Mouse (Mus musculus) thymus, postnatal 36 days (tissue): ENCODE measurements around the gene Btn1a1.
A peak's percentile ranks its signal among the peaks of the same experiment; 100 is the strongest.

ENCODE experiments used
- DNase-seq, 2 experiments: peaks; one replicate each; pipeline ENCODE4 v3.0.0; 2022; ENCODE audit warnings: mixed read lengths in 2 of 2

The Btn1a1 gene

DNA sequence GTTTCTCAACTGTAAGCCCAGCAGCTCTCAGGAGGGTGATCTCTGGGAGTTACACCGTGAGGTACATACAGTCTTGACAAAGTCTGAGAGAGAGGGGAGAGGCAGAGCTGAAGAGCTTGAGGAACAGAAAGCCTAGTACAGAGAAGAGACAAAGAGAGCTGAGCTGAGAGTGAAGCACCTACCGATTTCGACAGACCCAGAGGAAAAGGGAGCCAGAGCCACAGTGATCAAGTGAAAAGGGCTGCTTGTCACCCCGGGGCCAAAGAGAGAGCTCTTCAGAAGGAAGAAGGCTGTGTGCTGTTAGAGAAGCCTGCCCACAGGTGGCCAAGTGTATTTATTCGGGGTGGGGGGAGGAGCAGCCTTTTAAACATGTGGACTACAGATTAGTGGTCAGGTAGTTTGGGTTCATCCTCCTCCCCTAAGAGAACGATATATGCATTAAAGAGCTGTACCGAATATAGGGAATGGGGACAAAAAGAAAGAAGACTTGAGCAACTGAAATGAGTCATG lies at the start of gene Btn1a1:
Gene Btn1a1, minus strand, starts transcription at position 302 of the 510 bp plus-strand sequence.
- DNase-seq, result peak; percentile 4 to 10

DNA sequence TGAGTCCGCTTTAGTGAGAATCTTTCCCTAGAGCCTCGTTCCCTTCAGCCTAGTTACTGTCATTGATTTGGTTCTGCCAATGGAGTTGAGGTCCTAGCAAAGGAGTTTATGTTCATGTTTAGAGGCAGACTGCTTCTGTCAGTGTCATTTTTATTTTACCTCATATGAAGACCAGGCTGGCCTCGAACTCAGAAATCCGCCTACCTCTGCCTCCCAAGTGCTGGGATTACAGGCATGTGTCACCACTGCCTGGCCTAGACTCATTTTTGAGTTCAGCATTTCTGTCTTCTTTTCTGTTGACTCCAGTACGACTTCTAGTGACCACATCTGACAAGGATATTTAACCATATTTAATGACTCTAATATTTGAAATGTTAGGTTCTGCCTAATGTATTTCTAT lies 49.6 kb upstream of the Btn1a1 start:
- no peak for DNase-seq

DNA sequence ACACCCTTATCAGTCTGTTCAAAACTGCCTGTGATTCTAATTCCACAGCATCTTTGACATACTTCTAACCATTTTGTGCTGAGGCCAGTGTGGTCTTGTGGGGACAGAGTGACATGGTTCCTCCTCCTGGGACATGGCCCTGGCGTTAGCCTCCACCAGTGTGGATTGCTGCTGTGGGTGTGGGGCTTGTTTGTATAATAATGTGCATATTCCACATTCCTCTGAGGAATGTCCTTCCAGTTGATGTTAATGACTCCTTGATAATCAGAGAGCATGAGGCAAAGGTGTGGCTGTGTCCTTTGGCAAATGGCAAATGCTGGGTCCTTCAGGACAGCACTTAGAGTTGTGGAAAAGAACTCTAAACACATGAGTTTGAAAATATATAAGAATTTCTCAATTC lies 47.8 kb upstream of the Btn1a1 start:
- DNase-seq, result no peak

DNA sequence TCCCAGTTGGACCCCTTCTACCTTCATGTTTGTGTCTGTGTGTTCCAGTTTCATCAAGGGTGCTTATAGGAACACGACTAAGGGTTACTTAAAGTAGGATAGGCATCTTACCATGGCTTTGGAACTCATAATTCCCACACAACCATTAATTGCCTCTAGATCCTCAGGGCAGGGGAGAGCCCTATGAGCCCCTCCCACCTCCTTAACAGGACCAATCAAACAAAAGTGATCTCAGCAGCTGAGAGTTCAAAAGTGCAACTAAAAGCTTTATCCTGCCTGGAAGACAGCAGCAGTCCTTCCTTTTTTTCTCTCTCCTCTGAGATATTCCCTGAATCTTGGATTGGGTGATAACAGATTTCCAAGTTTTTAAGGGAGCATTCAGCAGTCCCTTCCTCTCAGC lies 44.4 kb upstream of the Btn1a1 start:
- no peak for DNase-seq

DNA sequence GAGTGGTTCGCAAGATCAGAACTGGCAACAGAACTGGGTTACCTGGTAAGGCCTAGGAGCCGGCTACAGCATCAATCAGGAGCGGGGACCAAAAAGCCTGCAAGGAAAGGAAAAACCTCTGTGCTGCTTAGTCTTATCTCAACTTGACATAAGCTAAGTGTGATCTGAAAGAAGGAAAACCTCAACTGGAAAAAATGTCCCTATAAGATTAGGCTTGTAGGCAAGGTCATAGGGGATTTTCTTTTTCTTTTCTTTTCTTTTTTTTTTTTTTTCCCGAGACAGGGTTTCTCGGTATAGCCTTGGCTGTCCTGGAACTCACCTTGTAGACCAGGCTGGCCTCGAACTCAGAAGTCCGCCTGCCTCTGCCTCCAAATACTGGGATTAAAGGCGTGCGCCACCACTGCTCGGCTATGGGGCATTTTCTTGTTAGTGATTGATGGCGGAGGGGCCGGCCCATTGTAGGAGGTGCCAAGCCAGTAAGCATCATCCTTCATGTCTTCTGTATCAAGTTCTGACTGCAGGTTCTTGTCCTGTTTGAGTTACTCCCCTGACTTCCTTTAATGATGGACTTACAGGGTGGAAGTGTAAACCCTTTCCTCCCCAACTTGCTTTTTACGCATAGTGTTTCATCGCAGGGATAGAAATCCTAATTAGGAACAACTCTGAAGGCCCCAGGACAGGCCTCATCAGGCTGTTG lies 41.3 kb upstream of the Btn1a1 start:
- DNase-seq, result no peak

DNA sequence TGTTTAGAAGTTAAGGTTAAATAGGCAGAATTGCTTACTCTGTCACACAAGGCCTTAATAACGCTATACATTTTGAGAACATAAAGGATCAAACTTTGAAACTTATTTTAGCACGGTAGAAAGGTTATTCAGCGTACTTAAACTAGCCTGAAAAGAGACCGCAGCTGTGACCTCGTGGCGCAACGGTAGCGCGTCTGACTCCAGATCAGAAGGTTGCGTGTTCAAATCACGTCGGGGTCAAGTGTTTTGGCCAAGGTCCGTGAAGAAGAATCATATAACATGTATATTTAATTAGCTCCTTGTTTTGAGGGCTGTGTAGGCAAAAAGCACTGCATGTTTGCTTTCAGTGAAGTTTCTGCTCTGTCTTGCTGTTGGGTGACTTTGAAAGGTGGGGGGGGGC lies 40.6 kb upstream of the Btn1a1 start:
- peak; percentile 41 to 57 for DNase-seq

DNA sequence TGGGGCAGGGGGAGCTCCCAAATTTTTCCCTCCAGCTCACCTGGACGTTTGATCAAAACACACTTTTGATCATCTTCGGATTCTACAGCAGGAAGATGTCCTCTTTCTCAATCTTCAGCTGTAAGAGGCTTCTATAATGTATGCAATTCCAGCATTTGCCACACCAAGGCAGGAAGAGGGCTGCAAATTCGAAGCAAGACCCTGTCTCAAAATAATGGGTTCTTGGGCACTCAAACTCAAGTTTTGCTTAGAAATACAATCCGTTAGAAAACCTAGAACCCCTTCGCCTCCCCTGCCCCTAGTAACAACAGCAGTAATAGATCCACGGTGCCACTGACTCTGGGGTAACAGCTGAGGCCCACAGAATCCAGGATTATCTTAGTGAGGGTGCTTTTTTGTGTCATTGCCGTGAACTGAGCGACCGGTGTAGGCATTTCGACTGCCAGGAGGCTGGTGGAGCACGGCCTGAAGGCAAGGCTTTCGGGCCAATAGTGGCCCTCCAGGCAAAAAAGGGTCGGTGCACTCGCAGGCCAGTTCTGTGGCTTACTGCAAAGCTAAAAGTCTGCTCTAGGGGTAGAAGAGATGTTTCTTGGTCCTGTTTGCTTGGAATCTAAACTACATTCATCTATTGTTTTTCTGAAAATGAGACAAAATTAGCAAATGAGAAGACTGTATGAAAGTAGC lies 40.1 kb upstream of the Btn1a1 start:
- no peak for DNase-seq

DNA sequence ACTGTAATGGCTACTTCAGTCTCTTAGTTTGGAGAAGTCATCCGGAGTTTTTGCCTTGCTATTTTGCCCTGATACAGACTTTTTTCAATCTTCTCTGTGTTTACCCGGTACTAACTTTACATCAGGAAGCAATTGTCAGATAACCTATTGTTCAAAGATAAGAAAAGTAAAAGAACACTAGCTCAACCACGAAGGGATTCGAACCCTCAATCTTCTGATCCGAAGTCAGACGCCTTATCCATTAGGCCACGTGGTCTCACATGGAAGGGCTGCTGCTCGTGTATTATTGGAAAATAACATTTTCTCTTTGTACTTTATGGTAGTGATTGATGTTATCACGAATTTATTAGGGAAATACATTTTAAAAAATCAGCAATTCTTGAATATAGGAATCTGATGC lies 38.1 kb upstream of the Btn1a1 start:
- peak; percentile 59 to 71 for DNase-seq

DNA sequence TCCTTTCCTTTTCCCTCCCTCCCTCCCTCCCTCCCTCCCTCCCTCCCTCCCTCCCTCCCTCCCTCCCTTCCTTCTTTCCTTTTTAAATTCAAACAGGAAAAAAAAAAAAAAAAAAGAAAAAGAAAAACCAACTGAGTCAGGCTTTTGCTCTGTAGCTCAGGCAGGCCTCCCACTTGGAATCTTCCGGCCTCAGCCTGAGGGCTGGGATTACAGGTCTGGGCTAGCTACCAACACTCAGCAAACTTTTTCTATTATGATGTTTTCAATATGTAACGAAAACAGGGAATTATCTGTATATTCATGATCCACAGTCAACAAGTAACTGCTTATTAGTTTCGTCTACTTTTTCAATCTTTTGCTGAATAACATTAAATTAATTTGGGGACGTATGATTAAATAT lies 37.2 kb upstream of the Btn1a1 start:
- DNase-seq, result no peak

DNA sequence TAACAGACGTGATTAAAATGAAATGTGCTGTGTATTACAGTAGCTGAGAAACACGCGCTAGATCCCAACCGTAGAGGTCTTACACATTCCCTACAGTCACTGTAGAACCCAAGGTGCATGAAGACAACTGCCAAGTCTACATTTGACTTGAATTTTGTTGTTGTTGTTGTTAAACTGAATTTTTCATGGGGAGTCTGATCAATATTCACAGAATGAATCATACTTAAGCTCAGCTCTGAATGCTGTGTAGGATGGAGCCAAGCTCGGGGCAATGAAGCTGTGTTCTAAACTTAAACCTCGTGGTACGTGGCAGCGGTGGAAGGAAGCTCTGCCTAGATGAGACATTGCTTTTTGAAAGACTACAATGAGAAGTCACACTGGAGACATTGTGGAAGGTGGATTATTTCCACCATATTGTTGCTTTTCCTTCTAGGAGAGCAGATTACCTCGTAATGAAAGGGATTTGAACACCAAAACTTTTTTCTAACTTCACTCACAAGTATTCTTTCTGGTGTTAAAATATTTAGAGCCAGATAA lies 36.4 kb upstream of the Btn1a1 start:
- DNase-seq, result no peak

DNA sequence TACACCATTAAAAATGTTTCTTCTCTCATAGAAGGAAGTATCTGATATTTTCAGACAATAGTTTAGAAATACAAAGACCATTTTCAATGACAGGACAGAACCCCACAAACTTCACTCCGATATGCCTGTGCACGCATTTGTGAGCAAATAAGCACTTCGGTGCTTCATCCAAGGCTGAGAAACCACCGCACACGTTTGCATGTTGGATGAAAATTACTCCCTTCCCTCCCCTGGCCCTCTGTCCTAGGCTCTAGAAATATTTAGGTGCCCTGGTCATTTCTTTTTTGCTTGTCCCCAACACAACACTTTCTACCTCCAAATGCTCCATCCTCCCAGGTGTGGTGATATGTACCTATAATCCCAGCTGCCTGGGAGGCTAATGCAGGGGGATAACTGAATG lies 35.8 kb upstream of the Btn1a1 start:
- no peak for DNase-seq

DNA sequence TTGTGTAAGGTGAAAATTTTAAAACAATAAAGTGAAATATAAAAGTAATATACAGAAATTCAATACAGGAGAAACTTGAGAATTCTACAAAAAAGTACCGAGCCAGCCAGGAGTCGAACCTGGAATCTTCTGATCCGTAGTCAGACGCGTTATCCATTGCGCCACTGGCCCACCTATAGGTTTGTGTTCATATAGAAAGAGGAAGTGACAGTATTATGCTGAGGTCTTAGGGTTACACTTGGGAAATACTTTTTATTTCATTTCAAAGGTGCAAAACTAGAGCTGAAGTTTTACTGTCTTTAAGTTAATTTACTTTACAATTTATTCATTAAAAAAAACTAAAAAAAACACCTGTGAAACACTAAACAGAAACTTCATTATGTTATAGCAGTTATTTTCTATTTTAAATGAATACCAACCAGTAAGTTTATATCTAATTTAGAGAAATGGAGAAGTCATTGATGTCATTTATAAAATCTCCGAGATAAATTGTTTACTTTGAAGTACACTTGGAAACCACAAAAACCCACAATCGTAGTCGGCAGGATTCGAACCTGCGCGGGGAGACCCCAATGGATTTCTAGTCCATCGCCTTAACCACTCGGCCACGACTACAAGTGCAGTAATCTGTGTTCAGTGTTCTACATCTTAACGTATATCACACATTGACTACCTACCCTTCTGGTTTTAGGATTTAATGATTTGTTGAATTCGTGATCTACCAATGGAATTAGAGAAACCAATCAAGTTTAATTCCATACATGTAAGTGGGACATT lies 34.9 kb upstream of the Btn1a1 start:
- DNase-seq, result peak; percentile 79 to 83

DNA sequence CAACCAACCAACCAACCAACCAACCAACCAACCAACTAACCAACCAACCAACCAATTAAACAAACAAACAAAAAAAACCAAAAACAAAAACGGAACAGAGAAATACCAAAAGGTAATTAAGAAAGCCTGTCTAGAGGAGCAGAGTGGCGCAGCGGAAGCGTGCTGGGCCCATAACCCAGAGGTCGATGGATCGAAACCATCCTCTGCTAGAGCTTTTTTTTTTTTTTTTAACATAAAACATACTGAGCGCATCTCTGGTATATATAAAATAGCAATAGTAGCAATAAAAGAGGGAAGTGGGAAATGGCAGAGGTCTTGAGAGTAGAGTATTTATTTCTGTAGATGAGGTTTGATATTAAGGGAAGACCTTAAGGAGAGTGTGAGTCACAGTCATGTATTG lies 34.2 kb upstream of the Btn1a1 start:
- no peak for DNase-seq

DNA sequence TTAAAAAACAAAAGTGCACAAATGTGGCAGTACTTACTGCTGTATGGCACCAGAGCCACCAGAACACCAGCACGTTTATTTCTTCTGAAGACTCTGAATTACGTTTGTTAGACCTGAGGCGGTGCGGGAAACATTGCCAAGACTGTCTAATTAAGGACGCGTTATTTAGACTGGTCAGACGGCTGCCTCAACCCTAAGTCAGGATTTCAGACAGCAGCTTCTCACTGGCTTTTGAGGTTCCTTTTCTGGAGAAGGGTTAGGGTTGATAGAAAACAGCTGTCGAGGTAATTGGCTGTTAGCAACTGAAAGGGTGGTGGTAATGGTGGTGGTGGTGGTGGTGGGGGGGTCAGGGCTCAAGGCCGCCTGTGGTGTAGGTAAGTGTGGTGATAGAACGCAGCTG lies 33.0 kb upstream of the Btn1a1 start:
- no peak for DNase-seq

DNA sequence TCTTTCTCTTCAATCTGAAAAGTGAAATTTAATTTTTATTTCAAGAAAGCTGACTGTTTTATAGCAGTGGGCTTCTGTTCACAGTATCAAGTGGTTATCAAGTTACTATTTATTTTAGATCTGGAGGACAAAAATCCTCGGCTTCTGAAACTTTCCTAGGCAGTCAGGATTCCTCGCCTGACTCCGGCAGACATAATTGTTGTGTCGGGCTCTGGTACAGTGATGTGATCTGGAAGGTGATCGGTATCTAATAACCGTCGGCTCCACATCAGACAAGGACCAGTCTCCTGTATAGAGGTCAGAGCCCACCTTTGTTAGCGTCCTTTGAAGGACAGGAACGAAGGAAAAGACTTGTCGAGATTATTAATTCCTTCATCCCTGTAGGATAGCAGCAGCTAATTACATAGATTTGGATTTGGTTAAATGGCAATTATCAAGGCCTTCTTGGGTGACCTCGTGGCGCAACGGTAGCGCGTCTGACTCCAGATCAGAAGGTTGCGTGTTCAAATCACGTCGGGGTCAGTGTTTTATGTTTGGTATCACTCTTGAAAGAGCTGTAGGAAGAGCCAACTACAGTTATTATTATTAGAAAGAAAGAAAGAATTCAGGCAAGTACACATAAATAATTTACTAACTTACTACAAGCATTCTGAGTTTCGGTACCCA lies 32.1 kb upstream of the Btn1a1 start:
- no peak for DNase-seq

DNA sequence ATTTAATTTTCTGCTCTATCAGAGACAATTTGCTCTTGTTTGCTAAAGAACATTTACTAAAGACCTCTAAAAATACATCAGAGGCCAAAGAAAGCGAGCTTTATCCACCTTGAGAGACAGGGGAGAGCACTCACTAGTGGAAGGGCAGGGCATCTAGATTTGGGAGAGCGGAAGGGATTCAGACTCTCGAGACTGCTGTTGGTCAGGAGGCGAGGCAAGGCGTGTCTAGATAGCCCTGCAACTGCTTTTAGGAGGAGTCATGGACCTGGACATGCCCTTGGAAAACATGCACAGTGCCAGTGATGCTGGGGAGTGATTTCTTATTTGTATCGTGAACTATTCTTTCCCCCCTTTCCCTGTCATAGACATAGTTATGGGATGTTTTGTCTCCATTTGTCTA lies 29.8 kb upstream of the Btn1a1 start:
- DNase-seq, result no peak

DNA sequence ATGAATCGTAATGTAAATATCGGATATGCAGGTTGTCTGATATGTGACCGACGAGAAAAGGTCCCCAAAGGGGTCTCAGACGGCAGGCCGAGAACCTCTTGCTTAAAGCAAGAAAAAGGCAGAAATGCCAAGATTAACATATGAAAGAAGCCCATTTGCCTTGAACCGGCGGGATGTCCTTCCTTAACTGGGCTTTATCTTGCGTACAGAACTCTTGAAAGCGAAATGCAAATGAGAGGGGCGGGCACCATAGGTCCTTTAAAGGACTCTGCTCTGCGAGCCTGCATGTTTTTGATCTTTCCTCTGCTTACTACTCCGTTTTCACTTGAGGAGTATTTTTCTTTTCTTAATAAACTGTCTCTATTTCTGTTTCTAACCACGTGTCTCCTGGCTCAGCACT lies 26.3 kb upstream of the Btn1a1 start:
- no peak for DNase-seq

DNA sequence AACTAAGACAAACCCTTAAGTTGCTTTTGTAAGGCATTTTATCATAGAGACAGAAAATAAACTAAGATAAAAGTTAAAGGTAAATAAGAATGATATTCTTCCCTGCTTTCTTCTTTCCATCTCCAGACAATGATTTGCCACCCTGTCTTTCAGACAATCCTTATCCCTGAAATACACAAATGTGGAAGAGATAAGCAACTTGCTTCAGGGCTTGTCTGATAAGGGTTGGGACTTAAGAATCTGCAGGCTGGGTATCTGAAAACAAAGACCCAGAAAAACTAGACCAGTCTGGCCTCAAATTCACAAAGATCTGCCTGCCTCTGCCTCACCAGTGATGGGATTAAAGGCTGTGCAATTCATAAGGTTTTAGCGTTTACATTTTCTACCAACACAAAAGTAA lies 25.6 kb upstream of the Btn1a1 start:
- DNase-seq, result no peak

DNA sequence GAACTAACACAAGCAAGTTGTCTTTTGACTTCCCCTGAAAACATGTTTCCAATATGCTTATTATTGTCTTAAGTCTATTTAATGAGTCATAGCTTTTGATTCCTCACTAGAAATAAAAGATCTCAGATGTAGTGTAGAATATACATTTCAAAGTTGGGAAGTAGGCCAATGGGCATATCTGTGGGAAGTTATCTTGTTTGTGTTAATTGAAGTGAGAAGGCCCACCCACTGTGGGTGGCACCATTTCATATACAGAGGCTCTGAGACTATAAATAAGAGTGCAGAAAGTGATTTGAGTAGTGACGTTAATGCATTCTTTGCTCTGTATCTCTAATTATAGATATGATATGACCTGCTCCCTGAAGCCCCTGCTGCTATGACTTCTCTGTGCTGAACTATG lies 25.2 kb upstream of the Btn1a1 start:
- DNase-seq, result no peak

DNA sequence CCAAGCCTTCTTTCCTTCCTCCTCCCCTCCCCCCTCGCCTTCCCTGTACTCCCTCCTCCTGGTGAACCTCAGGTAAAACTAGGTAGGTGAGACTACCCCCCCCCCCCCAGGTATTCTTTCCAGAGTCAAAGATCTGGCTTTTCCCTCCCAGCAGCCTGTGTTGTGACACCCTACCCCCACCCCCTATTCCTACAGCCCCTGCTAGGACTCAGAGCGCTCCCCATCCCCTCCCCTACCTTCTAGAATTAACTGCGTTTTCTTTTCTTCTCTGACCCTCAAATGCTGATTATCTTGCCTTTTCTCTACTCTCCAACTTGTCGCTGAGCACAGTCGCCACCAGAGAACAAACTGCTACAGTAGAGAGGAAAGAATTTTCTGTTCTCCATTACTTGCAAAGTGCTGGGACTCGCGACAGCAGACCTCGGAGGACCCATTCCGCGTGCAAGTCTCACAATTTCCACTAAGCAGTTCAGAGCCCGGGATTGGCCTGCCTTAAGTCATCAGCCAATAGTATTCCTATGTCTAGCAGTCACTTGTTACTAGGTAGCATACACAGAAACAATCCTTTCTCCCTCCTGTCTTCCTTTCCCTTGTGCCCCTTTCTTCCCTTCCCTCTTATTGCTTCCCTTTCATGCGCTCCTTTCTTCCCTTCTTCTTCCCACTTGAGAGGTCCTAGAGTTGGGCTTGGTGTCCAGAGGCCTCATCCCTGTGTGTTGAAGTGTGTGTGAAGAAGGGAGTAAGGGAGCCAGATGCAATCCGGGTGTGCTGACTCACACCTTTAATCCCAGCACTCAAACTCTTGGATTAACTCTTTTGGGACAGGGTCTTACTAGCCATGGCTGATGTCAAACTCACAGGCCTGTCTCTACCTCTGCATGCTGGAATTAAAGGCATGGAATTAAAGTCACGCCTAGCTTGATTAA lies 23.0 kb upstream of the Btn1a1 start, which contains the start of gene Btn2a2:
Gene Btn2a2, minus strand, starts transcription at position 458 of the 923 bp plus-strand sequence.
- DNase-seq, result peak; percentile 44 to 51

DNA sequence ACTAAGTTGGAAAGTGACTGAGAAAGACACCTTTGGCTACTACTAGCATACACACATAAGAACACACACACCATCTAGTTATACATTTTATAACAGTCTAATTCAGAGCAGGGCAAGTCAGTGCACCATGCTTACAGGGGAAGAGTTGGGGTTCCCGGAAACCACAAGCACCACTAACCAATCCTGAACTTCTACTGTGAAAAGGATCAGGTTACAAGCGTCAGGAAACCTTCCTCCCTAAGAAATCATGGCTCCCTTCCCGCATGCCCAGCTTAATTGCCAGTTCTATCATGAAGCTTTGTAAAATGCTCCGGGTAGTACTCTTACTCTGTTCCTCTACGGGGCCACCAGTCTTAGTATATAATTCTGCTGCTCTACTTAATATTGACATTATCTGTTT lies 19.6 kb upstream of the Btn1a1 start:
- DNase-seq, result no peak

DNA sequence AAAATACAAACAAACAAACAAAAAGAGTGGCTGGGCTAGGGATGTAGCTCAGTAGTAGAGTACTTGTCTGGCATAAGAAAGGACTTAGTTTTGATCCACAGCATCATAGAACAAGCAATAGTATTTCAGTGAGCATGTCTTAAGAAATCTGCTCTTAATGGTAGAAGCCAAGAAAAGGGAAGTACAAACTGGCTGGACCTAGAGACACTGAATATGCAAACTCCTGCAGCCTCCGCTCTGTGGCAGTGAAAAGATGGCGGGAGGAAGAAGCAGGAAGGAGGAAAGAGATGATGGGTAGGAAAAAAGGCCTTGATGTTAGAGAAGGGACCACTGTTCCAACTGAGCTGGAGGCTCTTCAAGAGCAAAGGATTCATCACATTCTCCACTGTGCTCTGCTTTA lies 17.5 kb upstream of the Btn1a1 start:
- DNase-seq, result no peak
